Mouse (Mus musculus): ENCODE measurements at regions not wholly inside any gene's neighbourhood (a gene's known extent, or its start where the extent isn't known, plus 50 kb on each side); places are given as distances from the start of the nearest gene placed in this dataset.

DNA sequence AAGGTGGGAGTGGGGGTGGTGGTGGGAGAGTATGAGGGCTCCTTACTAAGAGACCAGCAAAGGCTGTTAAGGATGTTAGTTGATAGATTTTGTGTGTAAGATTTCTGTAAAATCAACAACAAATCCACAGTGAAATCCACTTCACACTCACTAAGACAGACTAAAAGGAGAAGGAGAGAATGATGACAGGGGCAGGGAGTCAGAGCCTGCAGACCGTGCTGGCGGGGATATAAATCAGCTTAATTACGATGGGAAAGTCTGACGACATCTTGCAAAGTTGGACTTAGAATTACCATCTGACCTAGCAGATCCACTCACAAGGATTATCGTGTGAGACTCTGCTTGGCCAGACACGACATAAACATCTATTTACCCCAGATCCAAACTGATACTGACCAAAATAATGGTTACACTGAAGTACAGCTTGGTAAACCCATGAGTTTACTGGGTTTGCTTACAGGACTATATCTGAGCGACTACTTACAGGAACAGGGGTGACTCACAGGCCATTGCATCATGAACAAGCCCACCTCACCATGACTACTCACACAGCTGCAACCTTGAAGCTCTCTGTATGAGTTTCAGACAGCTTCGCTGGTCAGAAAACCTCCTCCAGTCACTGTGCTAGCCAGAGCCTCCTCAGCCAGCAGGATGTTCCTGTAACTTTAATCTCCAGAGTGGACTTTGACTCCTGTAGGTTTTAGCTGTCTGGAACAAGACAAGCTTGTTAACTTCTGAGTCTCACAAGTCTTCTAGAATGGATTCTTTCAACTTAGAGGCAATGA is 50.5 kb upstream of the Ednra start:
- intact Hi-C loops (cut with DNase I), result no loop called here
- TF ChIP-seq CTCF (IDR thresholded peaks at IDR 0.05), result no peak
- H3K27ac ChIP-seq, result no peak overlapping the region

DNA sequence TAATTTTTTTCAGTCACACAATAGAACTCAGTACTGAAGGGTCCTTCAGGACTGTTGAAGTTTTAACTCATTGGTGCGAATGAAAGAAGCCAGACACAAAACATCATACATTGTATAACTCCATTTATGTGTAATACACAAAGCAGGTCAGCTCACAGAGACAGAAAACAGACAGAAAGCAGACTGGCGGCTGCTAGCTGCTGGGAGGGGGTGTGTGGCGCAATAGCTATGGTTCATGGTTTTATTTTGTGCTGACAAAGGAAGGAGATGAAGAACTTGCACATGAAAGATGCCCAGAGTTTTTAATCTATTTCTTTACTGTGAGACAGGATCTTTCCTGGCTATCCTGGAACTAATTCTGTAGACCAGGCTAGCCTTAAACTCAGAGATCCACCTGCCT is 51.3 kb upstream of the Ednra start:
- TF ChIP-seq CTCF (IDR thresholded peaks at IDR 0.05), result no peak
- DNase-seq, result no peak
- H3K4me3 ChIP-seq, result no peak overlapping the region
- intact Hi-C loops (cut with DNase I), result no loop called here
- H3K27ac ChIP-seq, result no peak overlapping the region

More for the DNA sequence above, 50.5 kb upstream of the Ednra start:
- H3K4me3 ChIP-seq, result no peak overlapping the region
- no peak for DNase-seq

DNA sequence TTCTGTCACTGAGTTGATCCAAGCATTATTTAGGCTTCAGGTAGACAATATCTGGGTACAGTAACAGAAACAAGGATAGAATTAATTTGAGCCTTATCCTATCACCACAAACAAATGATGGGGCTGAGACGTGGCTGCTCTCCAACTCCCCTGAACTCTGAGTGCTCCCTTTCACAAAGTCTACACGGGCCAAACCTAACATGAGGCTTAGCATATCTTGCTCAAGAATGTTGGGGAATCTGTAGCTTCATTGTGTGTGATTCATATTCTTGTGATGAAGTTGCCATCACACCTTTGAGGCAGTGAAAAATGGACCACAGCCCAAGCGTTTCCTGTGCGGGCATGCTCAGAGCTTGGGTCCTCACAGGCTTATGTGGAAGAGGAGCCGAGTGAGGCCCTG is 53.3 kb upstream of the Ednra start:
- Histone ChIP-seq H3K4me3 (no peak overlapping the region), H3K27ac (no peak overlapping the region)
- intact Hi-C loops (cut with DNase I), result no loop called here
- TF ChIP-seq CTCF (IDR thresholded peaks at IDR 0.05), result no peak
- DNase-seq, result no peak

DNA sequence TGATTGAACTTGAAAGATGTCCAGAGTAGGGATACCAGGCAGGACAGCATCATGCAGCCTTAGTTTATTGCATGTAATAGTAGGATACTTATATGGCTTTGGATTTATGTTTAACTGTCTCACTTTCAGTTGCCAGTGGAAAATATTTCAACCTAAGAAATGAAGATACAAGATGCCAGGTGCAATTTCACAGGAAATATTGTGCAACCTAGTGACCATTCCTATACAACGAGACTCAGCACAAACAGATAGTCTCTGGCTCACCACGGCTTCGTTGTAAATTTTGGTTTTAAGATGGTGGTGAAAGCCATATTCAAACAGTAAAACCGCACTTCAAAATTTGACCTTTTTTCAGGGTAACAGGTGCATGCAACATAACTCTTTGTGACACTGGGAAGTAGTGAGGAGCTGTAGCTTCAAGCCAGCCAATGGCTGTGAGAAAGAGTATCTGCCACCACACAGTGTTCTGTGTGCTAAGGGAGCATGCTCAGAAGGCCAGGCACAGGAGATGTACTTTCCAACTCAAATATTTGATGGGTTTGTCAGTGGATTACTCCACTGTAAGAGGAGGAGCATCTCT is 61.5 kb upstream of the Ednra start:
- no peak overlapping the region for H3K4me3 ChIP-seq
- DNase-seq, result no peak
- H3K27ac ChIP-seq, result no peak overlapping the region
- intact Hi-C loops (cut with DNase I), result no loop called here
- no peak for TF ChIP-seq CTCF (IDR thresholded peaks at IDR 0.05)

DNA sequence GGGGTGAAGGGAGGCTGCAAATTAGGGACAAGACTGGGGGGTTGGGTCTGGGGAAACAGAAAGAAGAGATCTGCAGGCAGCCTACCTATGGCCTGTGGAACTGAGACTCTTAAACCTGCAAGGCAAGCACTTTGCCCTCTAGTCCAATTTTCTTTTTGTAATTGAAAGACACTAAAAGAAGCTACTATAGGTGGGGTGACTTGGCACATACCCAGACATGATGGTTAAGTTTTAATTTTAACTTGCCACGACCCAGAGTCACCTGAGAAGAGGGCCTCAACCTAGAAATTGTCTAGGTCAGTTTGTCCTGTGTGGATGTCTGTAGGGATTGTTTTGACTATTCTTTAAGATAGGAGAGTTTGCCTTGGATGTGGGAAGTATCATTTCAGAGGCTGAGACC is 70.6 kb upstream of the Ednra start:
- no peak for DNase-seq
- intact Hi-C loops (cut with DNase I), result no loop called here
- Histone ChIP-seq H3K27ac (no peak overlapping the region), H3K4me3 (no peak overlapping the region)
- TF ChIP-seq CTCF (IDR thresholded peaks at IDR 0.05), result no peak

DNA sequence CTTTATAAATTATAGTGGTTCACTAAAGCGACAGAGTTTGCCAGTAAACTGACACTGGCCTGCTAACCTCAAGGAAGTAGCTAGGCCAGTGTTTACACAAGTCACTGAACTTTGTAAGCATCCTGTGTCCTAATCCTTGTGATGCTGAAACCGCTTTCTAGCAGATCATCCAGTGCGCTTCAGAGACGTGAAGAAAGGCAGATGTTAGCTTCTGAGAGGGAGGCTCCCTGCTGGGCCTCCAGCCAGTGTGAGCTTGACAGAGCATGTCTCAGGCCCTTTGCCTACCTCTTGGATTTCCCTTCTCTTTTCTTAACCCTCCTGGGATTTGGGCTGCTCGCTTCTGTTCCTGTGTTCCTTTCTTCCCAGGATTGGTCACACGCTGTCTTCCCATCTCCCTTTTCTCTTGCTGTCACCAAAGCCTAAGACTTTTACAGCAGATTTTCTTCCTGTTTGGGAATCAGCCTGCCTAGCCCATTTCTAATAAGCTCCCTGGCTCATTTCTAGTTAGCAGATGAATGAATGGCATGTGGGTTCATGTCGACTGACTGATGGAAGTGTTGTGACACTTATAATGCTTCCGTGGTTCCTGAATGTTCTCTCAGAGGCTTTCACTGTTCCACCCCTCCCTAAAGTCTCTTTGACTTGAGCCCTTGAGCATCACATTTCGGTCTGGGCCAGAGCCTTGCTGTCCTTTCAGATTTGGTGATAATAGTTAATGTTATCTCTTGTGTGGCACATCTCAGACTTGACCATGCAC is 79.1 kb upstream of the Ednra start:
- H3K4me3 ChIP-seq, result no peak overlapping the region
- intact Hi-C loops (cut with DNase I), result no loop called here
- TF ChIP-seq CTCF (IDR thresholded peaks at IDR 0.05), result no peak
- peak overlapping the region; percentile 20; the same call in 1 of the 2 replicates for H3K27ac ChIP-seq
- DNase-seq, result peak; percentile 34

DNA sequence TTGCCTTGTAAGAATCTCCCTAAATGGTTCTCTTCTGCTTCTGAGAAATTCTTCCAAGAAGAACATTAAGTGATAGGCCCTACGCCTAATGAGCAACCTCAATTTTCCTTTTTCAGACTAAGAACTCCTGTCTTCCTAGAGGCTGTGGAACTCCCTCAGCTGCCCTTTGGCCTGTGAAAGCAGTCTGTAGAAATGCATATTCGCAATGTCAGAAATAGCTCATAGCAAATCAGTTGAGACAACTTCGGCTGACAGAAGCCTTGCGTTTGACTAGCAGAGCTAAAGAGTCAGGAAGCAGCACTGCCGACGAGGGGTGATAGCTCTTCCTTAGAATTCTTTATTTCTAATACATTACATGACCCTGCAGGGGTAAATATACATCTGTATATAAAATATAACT is 80.3 kb upstream of the Ednra start:
- no peak for TF ChIP-seq CTCF (IDR thresholded peaks at IDR 0.05)
- no peak overlapping the region for H3K4me3 ChIP-seq
- peak overlapping the region; percentile 40 for H3K27ac ChIP-seq
- intact Hi-C loops (cut with DNase I), result no loop called here
- no peak for DNase-seq

DNA sequence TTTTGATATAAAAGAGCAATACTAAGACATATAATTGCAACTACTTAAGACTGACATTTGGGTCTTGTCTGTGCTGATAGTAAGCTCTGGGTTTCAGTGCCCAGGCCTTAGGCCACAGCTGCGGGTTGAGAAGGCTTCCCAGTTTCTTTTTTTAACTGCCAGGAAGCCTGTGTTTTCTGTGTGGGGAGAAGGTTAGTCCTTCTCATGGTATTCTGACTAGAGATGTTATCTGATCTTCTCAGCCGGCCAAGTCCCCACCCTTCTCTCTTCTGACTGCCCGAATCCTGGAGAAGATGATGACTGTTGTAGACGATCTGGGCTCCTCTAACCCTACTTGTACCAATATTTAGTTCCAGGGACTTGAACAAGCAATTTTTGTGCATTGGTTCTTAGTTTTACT is 80.7 kb upstream of the Ednra start:
- TF ChIP-seq CTCF (IDR thresholded peaks at IDR 0.05), result no peak
- no peak overlapping the region for H3K4me3 ChIP-seq
- peak overlapping the region; percentile 40 for H3K27ac ChIP-seq
- no peak for DNase-seq
- intact Hi-C loops (cut with DNase I), result no loop called here

DNA sequence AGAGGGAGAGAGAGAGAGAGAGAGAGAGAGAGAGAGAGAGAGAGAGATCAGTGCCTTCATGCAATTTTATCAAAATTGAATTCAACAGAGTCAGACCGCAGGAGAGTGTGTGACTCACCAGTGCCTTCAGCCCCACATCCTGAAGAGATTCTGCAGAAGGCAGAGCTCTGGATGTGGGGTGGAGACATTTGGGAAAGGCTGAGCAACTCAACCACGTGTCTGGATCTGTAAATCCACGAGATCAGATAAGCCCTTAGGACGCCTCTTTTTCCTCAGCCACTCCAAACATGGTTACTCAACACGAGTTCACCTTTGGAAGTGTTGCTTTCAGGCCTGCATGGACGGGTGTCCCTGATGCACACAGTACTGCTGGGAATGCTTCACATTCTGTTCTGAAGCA is 81.4 kb upstream of the Ednra start:
- H3K4me3 ChIP-seq, result no peak overlapping the region
- DNase-seq, result no peak
- H3K27ac ChIP-seq, result no peak overlapping the region
- no peak for TF ChIP-seq CTCF (IDR thresholded peaks at IDR 0.05)
- intact Hi-C loops (cut with DNase I), result no loop called here

DNA sequence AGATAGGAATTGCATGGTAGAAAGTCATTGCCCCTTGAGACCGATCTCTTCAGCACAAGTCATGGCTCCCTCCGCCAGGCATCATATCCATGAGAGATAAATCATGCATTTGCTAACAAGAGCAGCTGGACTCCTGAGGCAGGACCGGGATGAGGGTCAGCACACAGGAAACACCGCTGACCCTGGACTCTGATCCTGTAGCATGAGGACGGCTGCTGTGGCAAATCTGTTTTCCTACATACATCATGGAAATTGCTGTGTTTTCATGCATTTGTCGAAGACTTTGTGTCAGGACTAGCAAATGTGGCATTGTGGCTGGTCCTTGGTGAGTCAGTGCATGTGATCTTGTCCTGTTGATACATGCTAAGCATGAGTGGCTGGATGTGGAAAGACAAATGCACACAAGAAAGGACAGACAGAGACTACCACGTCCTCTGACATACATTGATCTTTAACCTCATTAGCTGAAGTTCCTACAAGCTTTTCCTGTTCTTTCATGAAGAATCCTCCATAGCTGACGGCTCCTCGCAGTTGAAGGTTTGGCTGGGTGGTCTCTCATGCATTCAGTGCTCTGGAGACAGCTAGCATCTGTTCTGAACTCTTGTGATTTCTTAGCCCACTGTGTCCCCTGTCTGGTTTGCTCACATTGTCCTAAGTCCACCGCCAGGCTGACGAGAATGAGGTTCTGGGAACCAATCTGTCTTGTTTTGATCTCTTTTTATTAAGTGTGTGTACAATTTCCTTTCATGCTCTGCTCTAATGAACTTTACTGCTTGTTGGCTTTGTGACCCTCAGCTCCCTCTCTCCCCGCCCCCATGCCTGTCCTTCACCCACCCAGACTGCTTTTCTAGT is 90.8 kb upstream of the Ednra start:
- intact Hi-C loops (cut with DNase I), result no loop called here
- no peak overlapping the region for H3K4me3 ChIP-seq
- TF ChIP-seq CTCF (IDR thresholded peaks at IDR 0.05), result no peak

DNA sequence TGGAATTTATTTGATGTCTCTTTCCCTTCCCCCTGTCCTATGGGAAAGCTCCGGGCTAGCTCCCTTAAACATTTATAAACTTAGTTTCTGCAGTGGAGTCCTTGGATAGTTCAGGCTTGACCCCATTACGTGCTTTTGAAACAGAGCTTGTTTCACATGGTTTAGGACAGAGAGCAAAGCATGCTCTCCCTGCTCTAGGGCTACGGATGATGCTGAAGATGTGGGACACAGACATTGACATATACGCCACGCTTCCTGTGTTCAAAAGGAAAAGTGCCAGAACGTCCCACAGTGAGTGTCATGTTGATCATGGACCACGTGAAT is 91.3 kb upstream of the Ednra start:
- DNase-seq, result no peak
- H3K4me3 ChIP-seq, result no peak overlapping the region
- TF ChIP-seq CTCF (IDR thresholded peaks at IDR 0.05), result no peak
- intact Hi-C loops (cut with DNase I), result no loop called here
- peak overlapping the region; percentile 28; the same call in 1 of the 2 replicates for H3K27ac ChIP-seq

More for the DNA sequence above, 90.8 kb upstream of the Ednra start:
- peak overlapping the region; percentile 28; the same call in 1 of the 2 replicates for H3K27ac ChIP-seq
- DNase-seq, result no peak

DNA sequence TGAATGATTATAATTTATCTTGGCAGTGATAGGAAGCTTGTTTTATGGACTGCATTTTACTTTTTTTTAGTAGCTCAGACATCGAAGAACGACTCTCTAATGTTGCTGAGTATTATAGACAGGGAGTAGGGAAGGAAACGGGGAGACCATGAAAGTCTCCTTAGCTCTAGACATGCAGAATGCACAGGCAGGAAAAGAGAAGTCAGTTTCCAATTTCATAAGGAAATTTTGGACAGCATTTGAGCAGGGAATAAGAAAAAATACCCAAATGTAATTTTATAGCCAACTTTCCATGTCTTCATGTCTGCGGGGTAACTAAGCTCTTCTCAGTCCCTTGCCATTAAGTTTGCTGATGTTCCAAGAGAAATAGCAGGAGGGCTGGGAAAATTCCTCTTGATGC is 92.0 kb upstream of the Ednra start:
- H3K27ac ChIP-seq, result no peak overlapping the region
- no peak for DNase-seq
- no peak overlapping the region for H3K4me3 ChIP-seq
- intact Hi-C loops (cut with DNase I), result no loop called here
- TF ChIP-seq CTCF (IDR thresholded peaks at IDR 0.05), result no peak

All from gastrocnemius, adult 2 months (tissue).